In genomic region chr3:102715066-102715584, GRCm38 (mm10) we compare ENCODE assay signal across 8 mouse cellular contexts. TPM values are rescaled to one million over a fixed set of nuclear protein-coding genes. Genes with fewer than 3 reads are reported as not detected.
DNase-seq lines count a peak whose midpoint lies in the region; ATAC-seq and TF ChIP-seq lines count a peak whose summit lies in the region.

No protein-coding gene starts in this region.

- in situ Hi-C loops in Patski (cut with MboI; ENCODE audit: low pct_unique_long_range_greater_than_20kb): loop anchor here (5.0 to 10.0 kb wide), 2 partner anchors 87 to 450 kb away; no protein-coding TSS in a partner anchor

- WGBS in hindbrain, embryonic 14.5 days: 40% methylated on average over 11 of the region's 11 CpGs

- peak; percentile 57 for ATAC-seq in Patski
- 0 out of 2 replicates have a peak, but pooled peaks have one; percentile 46 for ATAC-seq in hindbrain, embryonic 14.5 days (ENCODE audit: low FRiP score)

- peak; percentile 50 for DNase-seq in Patski (ENCODE audit: low read depth, low spot score)
- DNase-seq in cerebellum, adult 9-11 months: peak; percentile 65
- peak; percentile 29 to 66 for DNase-seq in frontal cortex, postnatal 10 days (ENCODE audit: low spot score in 2 of 2)
- DNase-seq in hindbrain, embryonic 14.5 days (ENCODE audit: low spot score): peak; percentile 83
- peak; percentile 60 to 87 for DNase-seq in layer of hippocampus, postnatal 25 days (ENCODE audit: extremely low spot score in 1 of 2, low spot score in 1 of 2)
- peak; percentile 70 to 87 for DNase-seq in lung, postnatal 4 days
- peak; percentile 82 for DNase-seq in retina, postnatal 1 day
- DNase-seq in urinary bladder, adult 18-20 months (ENCODE audit: low spot score in 2 of 2): peak; percentile 60 to 67

- no peak overlapping the region for H3K9ac ChIP-seq in hindbrain, embryonic 14.5 days

- no peaks in the 10 kb centered on the region for H3K36me3 ChIP-seq in hindbrain, embryonic 14.5 days (replicated peaks; ENCODE audit: control insufficient read depth, insufficient read depth)

- H3K9me3 ChIP-seq in hindbrain, embryonic 14.5 days (ENCODE audit: control insufficient read depth, low read length): no peaks in the 10 kb centered on the region

- CTCF ChIA-PET in Patski (lab: Charles Lee): interaction anchor here (0.9 to 6.1 kb wide), 19 partner anchors 9 to 472 kb away, joined by 3 to 46 read pairs (median 4); partner anchors contain the start of gene Tspan2

- POLR2A ChIA-PET in Patski (lab: Charles Lee): no interaction called here

- H3K4me3 ChIP-seq in hindbrain, embryonic 14.5 days (replicated peaks; ENCODE audit: low read length): no peak overlapping the region

- H3K27ac ChIP-seq in hindbrain, embryonic 14.5 days: no peak overlapping the region

- H3K4me1 ChIP-seq in hindbrain, embryonic 14.5 days (replicated peaks; ENCODE audit: control insufficient read depth, insufficient read depth, low read length): no peaks in the 10 kb centered on the region

- H3K4me2 ChIP-seq in hindbrain, embryonic 14.5 days (replicated peaks): no peak overlapping the region

- H3K27me3 ChIP-seq in Patski: peaks cover 3% of the 10 kb centered on the region
- no peaks in the 10 kb centered on the region for H3K27me3 ChIP-seq in hindbrain, embryonic 14.5 days (ENCODE audit: control insufficient read depth, insufficient read depth, low read length)

- TF ChIP-seq CTCF in Patski (IDR thresholded peaks at IDR 0.05): peak; percentile 98

RNA-seq across cellular contexts. Expression of gene Tspan2, which starts 19.2 kb away (rescaled TPM):
- polyA plus RNA-seq in Patski (2021): 0.54 TPM
- polyA plus RNA-seq in hindbrain, embryonic 14.5 days (2014; fragmentation: Nextera tagmentation; extraction: Ambion mirVana): 15.4 and 16.1 TPM in 2 replicates
- 100 to 1,000 TPM; 160 to 197 TPM for total RNA-seq in layer of hippocampus, postnatal 25 days (2021)

Comparison
In these comparisons a context has a peak if more than half of its experiments do, and no peak if none do; other contexts are left out.
1. RNA of gene Tspan2, which starts 19.2 kb away (polyA plus RNA-seq): 15.4 to 16.1 TPM in hindbrain, embryonic 14.5 days; 0.54 TPM in Patski (single experiment); every median in the first group is over 10 times any median in the second.
2. Peak in every context shown above with its lines, with median percentiles within 50 percentile points of each other: DNase-seq.